Mouse (Mus musculus) heart, adult 2 months (tissue): ENCODE measurements around the gene Sec22b. TPM values are rescaled to one million over a fixed set of nuclear protein-coding genes. Genes with fewer than 3 reads are reported as not detected.

Source experiments
- DNase-seq, 2 experiments: peaks; one replicate each; pipeline ENCODE4 v3.0.0; 2021
- H3K27ac ChIP-seq: fragments of 200-600 bp; 2 replicates; pipeline ENCODE4 v1.8.1; 2022
- H3K27me3 ChIP-seq: fragments of 200-500 bp; 2 replicates; pipeline ENCODE4 v1.6.1; 2012; ENCODE audit warnings: mild to moderate bottlenecking, low read length, inconsistent platforms, mixed read lengths; ENCODE audit not compliant: control insufficient read depth, insufficient read depth
- H3K36me3 ChIP-seq: fragments of 200-500 bp; 2 replicates; pipeline ENCODE4 v1.6.1; 2012; ENCODE audit warnings: low read length, inconsistent platforms; ENCODE audit not compliant: control insufficient read depth, insufficient read depth
- H3K4me1 ChIP-seq: fragments of 200-500 bp; 2 replicates; pipeline ENCODE4 v1.6.1; 2011; ENCODE audit warnings: low read length; ENCODE audit not compliant: control insufficient read depth, insufficient read depth
- H3K4me3 ChIP-seq: fragments of 200-600 bp; 2 replicates; pipeline ENCODE4 v1.8.1; 2022
- H3K79me2 ChIP-seq: fragments of 200-500 bp; replicated peaks from 2 replicates; pipeline ENCODE4 v1.6.1; 2012; ENCODE audit warnings: mild to moderate bottlenecking, inconsistent platforms, low read length, moderate library complexity, mixed read lengths; ENCODE audit not compliant: control insufficient read depth, insufficient read depth
- H3K9ac ChIP-seq: fragments of 200-500 bp; 2 replicates; pipeline ENCODE4 v1.6.1; 2012; ENCODE audit warnings: low read depth, mild to moderate bottlenecking, control low read depth, inconsistent platforms, low read length, mixed read lengths
- CTCF ChIP-seq: fragments of 200-600 bp; IDR thresholded peaks from 2 replicates; pipeline ENCODE4 v1.8.1; 2022; ENCODE audit warnings: antibody characterized with exemption, mild to moderate bottlenecking, moderate library complexity
- EP300 ChIP-seq: fragments of 200-500 bp; IDR thresholded peaks from 2 replicates; pipeline ENCODE4 v1.6.1; 2011; ENCODE audit warnings: low read depth, low read length, control low read depth; ENCODE audit not compliant: insufficient read depth
- POLR2A ChIP-seq: fragments of 200-500 bp; IDR thresholded peaks from 2 replicates; pipeline ENCODE4 v1.6.1; 2011; ENCODE audit warnings: mild to moderate bottlenecking, low read depth, low read length, control low read depth; ENCODE audit not compliant: insufficient read depth
- WGBS: fragments of 180-500 bp; shearing (Covaris S2); methylation state at CpG from one replicate; pipeline ENCODE4 v1.1.7; 2018; 5-methylcytosine and 5-hydroxymethylcytosine counted together
- intact Hi-C: fragments of 180-260 bp; cut with DNase I; formaldehyde crosslinking; loops from one replicate; pipeline ENCODE4 v1.15.1; 2025
- polyA plus RNA-seq: library from polyadenylated mRNA; depleted of rRNA; stranded (reverse); fragments of >200 nt; gene quantifications from 2 replicates; pipeline ENCODE4 v1.2.3, GENCODE M21; 2012; rRNA removed
- total RNA-seq, 2 experiments: library from RNA; stranded (reverse); gene quantifications; 2 replicates each; pipeline ENCODE4 v1.2.3; 2021

Sec22b gene
- total and polyA plus RNA-seq, 3 experiments, result 17.6 to 51.8 (median 44.9) TPM

- Histone ChIP-seq H3K36me3 (no peaks in the 10 kb centered on the region), H3K27me3 (no peaks in the 10 kb centered on the region), H3K4me3 (no peak overlapping the region), H3K27ac (no peak overlapping the region), H3K9ac (no peak overlapping the region), H3K79me2 (no peaks in the 10 kb centered on the region), H3K4me1 (peaks cover 4% of the 10 kb centered on the region)
- DNase-seq, result no peak
- intact Hi-C loops, result no loop called here
- TF ChIP-seq CTCF (no peak), EP300 (no peak), POLR2A (no peak)
- WGBS, result 72% methylated on average over 1 of the region's 1 CpGs
Observed at GRCm38 (mm10) chr3:97969019-97969418, 68.0 kb downstream of the Sec22b start.

- TF ChIP-seq CTCF (no peak), POLR2A (no peak), EP300 (no peak)
- WGBS, result 51% methylated on average over 7 of the region's 7 CpGs
- Histone ChIP-seq H3K27me3 (no peaks in the 10 kb centered on the region), H3K27ac (no peak overlapping the region), H3K4me1 (no peaks in the 10 kb centered on the region), H3K4me3 (no peak overlapping the region), H3K9ac (no peak overlapping the region), H3K36me3 (no peaks in the 10 kb centered on the region), H3K79me2 (no peaks in the 10 kb centered on the region)
- DNase-seq, result peak in 1 of 2 experiments; percentile 62
- intact Hi-C loops, result no loop called here
Observed at GRCm38 (mm10) chr3:97971117-97971516, 70.1 kb downstream of the Sec22b start.

- no peaks in the 10 kb centered on the region for H3K27me3 ChIP-seq
- intact Hi-C loops, result no loop called here
- no peak for TF ChIP-seq POLR2A
- no peak for TF ChIP-seq EP300
- no peak for TF ChIP-seq CTCF
- H3K27ac ChIP-seq, result no peak overlapping the region
- no peak overlapping the region for H3K9ac ChIP-seq
- H3K4me1 ChIP-seq, result no peaks in the 10 kb centered on the region
- no peak overlapping the region for H3K4me3 ChIP-seq
- no peaks in the 10 kb centered on the region for H3K36me3 ChIP-seq
- WGBS, result 45% methylated on average over 5 of the region's 5 CpGs
- no peak for DNase-seq
- H3K79me2 ChIP-seq, result no peaks in the 10 kb centered on the region
Observed at GRCm38 (mm10) chr3:97972200-97972599, 71.2 kb downstream of the Sec22b start.

DNA sequence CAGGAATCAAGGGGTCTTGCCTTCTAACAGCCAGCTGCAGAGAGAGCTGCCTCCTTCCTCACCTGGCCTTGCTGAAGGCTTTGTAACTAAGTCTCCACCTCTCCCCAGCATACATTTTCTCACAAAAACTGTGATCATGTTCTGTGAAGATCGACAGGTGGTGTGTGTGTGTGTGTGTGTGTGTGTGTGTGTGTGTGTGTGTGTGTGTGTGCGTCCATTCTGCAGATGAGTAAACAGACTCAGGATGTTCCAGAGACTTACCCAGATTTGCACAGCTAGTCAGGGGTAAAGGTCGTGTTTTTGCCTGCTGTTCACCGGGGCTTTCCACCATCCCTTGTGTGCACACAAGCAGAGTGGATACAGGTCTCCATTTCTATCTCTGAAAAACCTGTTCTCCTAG, 71.7 kb downstream of the Sec22b start:
- Histone ChIP-seq H3K36me3 (no peaks in the 10 kb centered on the region), H3K9ac (no peak overlapping the region), H3K27me3 (no peaks in the 10 kb centered on the region), H3K27ac (no peak overlapping the region), H3K79me2 (no peaks in the 10 kb centered on the region), H3K4me3 (no peak overlapping the region), H3K4me1 (no peaks in the 10 kb centered on the region)
- intact Hi-C loops, result no loop called here
- TF ChIP-seq CTCF (no peak), POLR2A (no peak), EP300 (no peak)
- no peak for DNase-seq
- WGBS, result 81% methylated on average over 4 of the region's 4 CpGs

Other genes starting within 250 kb of the Sec22b start
- 10 to 100 TPM; 20.2 to 20.6 TPM for gene Prkab2, start 243.0 kb upstream of the Sec22b start, total RNA-seq
- 21.6 and 45.2 TPM in 2 replicates for gene Prkab2, start 243.0 kb upstream of the Sec22b start, polyA plus RNA-seq
- gene Gm17651, start 226.5 kb upstream of the Sec22b start, total RNA-seq, result not detected
- gene Gm17651, start 226.5 kb upstream of the Sec22b start, polyA plus RNA-seq, result not detected in 2 replicates
- gene Pde4dip, start 12.5 kb upstream of the Sec22b start, total RNA-seq, result 1,000 to 10,000 TPM; 1,629 to 1,897 TPM
- 1,061 and 1,297 TPM in 2 replicates for gene Pde4dip, start 12.5 kb upstream of the Sec22b start, polyA plus RNA-seq
- 10 to 100 TPM; 14.9 to 18.1 TPM for gene Notch2, start 112.3 kb downstream of the Sec22b start, total RNA-seq
- 10.0 and 14.1 TPM in 2 replicates for gene Notch2, start 112.3 kb downstream of the Sec22b start, polyA plus RNA-seq